8 mouse cellular contexts compared by ENCODE assay signal in genomic region chr4:35417866-35418265, GRCm38 (mm10).
DNase-seq lines count a peak whose midpoint lies in the region; ATAC-seq lines count a peak whose summit lies in the region.

No protein-coding gene starts in this region.

- no peak overlapping the region for H3K27ac ChIP-seq in midbrain, embryonic 11.5 days (ENCODE audit: low read depth, low read length)
- no peak overlapping the region for H3K27ac ChIP-seq in midbrain, embryonic 13.5 days
- no peak overlapping the region for H3K27ac ChIP-seq in intestine, embryonic 15.5 days

- 56% methylated on average over 3 of the region's 3 CpGs for WGBS in midbrain, embryonic 11.5 days
- WGBS in midbrain, embryonic 13.5 days: 58% methylated on average over 3 of the region's 3 CpGs
- 52% methylated on average over 3 of the region's 3 CpGs for WGBS in intestine, embryonic 15.5 days

- ATAC-seq in midbrain, embryonic 11.5 days (ENCODE audit: low FRiP score): peak; percentile 52; the same call in 1 of the 2 replicates
- ATAC-seq in midbrain, embryonic 13.5 days: no peak; the same call in 1 of the 2 replicates
- ATAC-seq in intestine, embryonic 15.5 days: 0 out of 2 replicates have a peak, but pooled peaks have one; percentile 28
- ATAC-seq in megakaryocyte progenitor cell, adult 5-6 weeks (replicated peaks; ENCODE audit: poor library complexity): peak; percentile 61; the same call in 1 of the 2 replicates

- H3K36me3 ChIP-seq in midbrain, embryonic 11.5 days (ENCODE audit: control insufficient read depth, insufficient read depth, low read length): no peaks in the 10 kb centered on the region
- no peaks in the 10 kb centered on the region for H3K36me3 ChIP-seq in midbrain, embryonic 13.5 days
- H3K36me3 ChIP-seq in intestine, embryonic 15.5 days: no peaks in the 10 kb centered on the region

- H3K4me3 ChIP-seq in midbrain, embryonic 11.5 days (ENCODE audit: low read depth, low read length): no peak overlapping the region
- H3K4me3 ChIP-seq in midbrain, embryonic 13.5 days (replicated peaks): no peak overlapping the region
- H3K4me3 ChIP-seq in intestine, embryonic 15.5 days (replicated peaks): no peak overlapping the region

- H3K4me1 ChIP-seq in midbrain, embryonic 11.5 days (ENCODE audit: control insufficient read depth, insufficient read depth, low read length): no peaks in the 10 kb centered on the region; the same call in 1 of the 2 replicates
- H3K4me1 ChIP-seq in midbrain, embryonic 13.5 days (replicated peaks): no peaks in the 10 kb centered on the region
- no peaks in the 10 kb centered on the region for H3K4me1 ChIP-seq in intestine, embryonic 15.5 days (replicated peaks)

- H3K9ac ChIP-seq in midbrain, embryonic 11.5 days (ENCODE audit: low read length): no peak overlapping the region
- H3K9ac ChIP-seq in midbrain, embryonic 13.5 days (replicated peaks): no peak overlapping the region
- no peak overlapping the region for H3K9ac ChIP-seq in intestine, embryonic 15.5 days

- no peaks in the 10 kb centered on the region for H3K9me3 ChIP-seq in midbrain, embryonic 11.5 days (ENCODE audit: control insufficient read depth, low read length)
- H3K9me3 ChIP-seq in midbrain, embryonic 13.5 days: no peaks in the 10 kb centered on the region
- H3K9me3 ChIP-seq in intestine, embryonic 15.5 days: no peaks in the 10 kb centered on the region

- H3K4me2 ChIP-seq in midbrain, embryonic 11.5 days: no peak overlapping the region
- H3K4me2 ChIP-seq in midbrain, embryonic 13.5 days (replicated peaks): no peak overlapping the region
- H3K4me2 ChIP-seq in intestine, embryonic 15.5 days (replicated peaks): no peak overlapping the region

- no peaks in the 10 kb centered on the region for H3K27me3 ChIP-seq in midbrain, embryonic 11.5 days (ENCODE audit: control insufficient read depth, insufficient read depth, low read length)
- no peaks in the 10 kb centered on the region for H3K27me3 ChIP-seq in midbrain, embryonic 13.5 days
- H3K27me3 ChIP-seq in intestine, embryonic 15.5 days (replicated peaks): no peaks in the 10 kb centered on the region

- DNase-seq in cerebellum, adult 9-10 months: peak; percentile 4
- DNase-seq in cerebellum, adult 8-10 months: no peak
- DNase-seq in midbrain, embryonic 11.5 days (ENCODE audit: low spot score, missing footprints): peak; percentile 94
- DNase-seq in c-Kit-positive CD71-positive TER-119-positive erythroid progenitor cells, embryonic 14.5 days (ENCODE audit: low spot score): peak; percentile 5
- DNase-seq in urinary bladder, adult 18-20 months (ENCODE audit: low spot score in 2 of 2): no peak

Comparison
In these comparisons a context has a peak if more than half of its experiments do, and no peak if none do; other contexts are left out.
1. DNase-seq: peak in cerebellum, adult 9-10 months (single experiment), midbrain, embryonic 11.5 days (single experiment) and c-Kit-positive CD71-positive TER-119-positive erythroid progenitor cells, embryonic 14.5 days (single experiment); none in cerebellum, adult 8-10 months (single experiment) and urinary bladder, adult 18-20 months (0 of 2).